Mouse (Mus musculus) thymus, adult 2 months (tissue): Measurements from ENCODE around the gene Nt5dc1.

ENCODE experiments used
- CTCF ChIP-seq: fragments of 200-500 bp; IDR thresholded peaks from 2 replicates; pipeline ENCODE4 v1.5.1; 2012; ENCODE audit warnings: mild to moderate bottlenecking, control low read depth, low read length, moderate library complexity, borderline replicate concordance; ENCODE audit not compliant: control insufficient read depth, poor library complexity, insufficient read depth; ENCODE audit errors: extremely low read depth
- POLR2A ChIP-seq: fragments of 200-500 bp; IDR thresholded peaks from 2 replicates; pipeline ENCODE4 v1.6.1; 2012; ENCODE audit warnings: mild to moderate bottlenecking, low read length, control low read depth, moderate library complexity; ENCODE audit not compliant: control insufficient read depth, poor library complexity, insufficient read depth; ENCODE audit errors: extremely low read depth

DNA sequence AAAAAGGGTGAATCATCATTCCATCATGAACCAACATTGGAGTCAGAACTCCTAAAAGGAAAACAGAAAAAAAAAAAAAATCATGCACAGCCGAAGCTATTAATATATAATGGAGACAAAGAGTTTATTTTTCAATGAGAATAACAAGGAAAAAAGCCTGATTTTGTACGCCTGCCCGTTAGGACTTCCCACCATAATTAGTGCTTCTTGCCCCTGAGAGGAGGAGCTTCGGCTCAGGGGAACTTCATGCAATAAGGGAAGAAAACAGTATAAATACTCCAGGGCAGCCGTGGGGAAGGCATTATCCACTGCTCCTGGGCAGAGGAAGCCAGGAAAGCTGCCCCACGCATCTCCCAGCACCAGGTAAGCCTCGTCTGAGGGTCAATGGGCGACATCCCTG lies 28.7 kb downstream of the Nt5dc1 start, which contains the start of gene Col10a1:
- TF ChIP-seq CTCF: no peak
- no peak for TF ChIP-seq POLR2A
